Mouse (Mus musculus): Measurements from ENCODE around the gene Tmc5.

Tmc5 gene

GRCm38 (mm10) chr7:118597201-118597600 lies at the start of gene Tmc5:
Gene Tmc5 (plus strand): TSS chr7:118597297.
- peak; percentile 86 for DNase-seq

DNA sequence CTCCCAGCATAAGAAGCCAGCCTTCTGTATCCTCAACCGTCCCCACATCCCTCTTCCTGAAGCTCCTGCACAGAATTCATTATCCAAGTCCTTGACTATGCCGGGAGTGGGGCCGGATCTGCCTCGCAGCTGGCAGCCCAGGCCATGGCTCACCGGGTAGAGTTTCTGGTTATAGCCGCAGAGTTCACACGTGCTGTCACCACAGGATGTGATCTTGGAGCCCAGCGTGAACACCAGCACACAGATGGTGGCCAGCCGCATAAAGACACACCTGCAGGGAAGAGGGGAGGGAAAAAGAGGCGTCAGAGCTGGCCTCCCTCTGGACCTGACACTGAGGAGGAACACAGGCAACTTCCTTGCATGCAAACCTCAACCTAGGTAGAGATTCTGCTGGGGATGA lies 49.6 kb upstream of the Tmc5 start:
- DNase-seq = peak; percentile 53

DNA sequence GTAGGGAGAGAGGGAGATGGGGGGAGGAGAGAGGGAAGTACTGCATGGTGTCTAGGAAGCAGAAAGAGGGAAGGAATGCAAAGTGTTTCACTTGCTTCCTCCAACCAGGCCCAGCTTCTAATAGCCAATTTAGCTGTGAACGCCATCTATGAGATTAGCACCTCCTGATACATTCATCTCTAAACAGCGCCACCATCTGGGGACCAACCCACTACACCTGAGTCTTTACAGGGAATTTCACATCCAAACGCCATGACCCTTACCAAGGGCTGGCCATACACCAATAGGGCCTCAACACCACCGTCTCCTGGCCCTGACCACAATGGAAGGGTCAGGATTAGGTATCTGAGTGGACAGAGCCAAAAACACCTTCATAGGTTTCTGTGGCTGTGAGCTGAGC lies 43.2 kb upstream of the Tmc5 start:
- peak; percentile 27 for DNase-seq

DNA sequence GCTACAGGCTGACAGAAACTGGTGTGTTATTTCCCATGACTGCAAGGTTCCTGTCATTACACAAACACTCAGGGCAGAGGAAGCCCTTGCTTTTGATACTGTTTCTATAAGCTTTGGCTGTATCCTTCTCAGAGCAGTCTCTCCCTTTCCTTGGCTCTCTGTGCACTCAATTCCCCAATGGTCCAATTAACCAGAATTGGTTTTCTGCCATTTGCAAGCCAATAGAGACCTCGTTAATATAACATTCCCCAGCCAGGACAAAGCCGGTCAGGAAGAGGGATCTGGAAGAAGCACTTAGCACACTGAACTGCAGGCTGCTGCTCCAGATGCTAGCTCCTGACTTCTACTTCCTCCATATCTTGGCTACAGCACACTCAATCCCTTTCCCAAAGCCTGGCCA lies 42.8 kb upstream of the Tmc5 start:
- DNase-seq = no peak

DNA sequence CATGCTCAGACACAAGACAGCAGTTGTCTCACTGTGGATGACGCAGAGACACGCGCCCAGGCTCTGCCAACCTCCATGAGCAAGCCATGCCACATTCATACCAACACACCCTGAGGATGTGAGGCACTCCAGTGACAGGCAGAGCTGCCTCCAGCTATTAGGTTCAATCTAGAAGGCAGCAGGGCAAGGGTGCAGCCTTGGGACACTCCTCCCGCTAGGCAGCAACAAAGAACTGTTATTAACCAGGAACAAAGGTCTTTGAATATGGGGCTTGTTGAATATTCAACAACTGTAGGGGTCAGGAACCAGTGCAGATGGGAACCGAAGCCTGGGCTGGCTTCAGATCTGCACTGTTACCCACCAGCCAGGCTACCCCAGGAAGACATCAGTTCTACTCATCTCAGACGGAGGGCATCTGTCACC lies 28.0 kb upstream of the Tmc5 start:
- DNase-seq = no peak

- no peak for DNase-seq
These were observed 25.7 kb upstream of the Tmc5 start for GRCm38 (mm10) chr7:118571350-118571749.

- DNase-seq = no peak
These were observed 25.1 kb upstream of the Tmc5 start for GRCm38 (mm10) chr7:118572039-118572438.

- no peak for DNase-seq
These were observed 18.8 kb upstream of the Tmc5 start for GRCm38 (mm10) chr7:118578269-118578668.

GRCm38 (mm10) chr7:118579938-118580337 lies 17.2 kb upstream of the Tmc5 start:
- DNase-seq = no peak

DNA sequence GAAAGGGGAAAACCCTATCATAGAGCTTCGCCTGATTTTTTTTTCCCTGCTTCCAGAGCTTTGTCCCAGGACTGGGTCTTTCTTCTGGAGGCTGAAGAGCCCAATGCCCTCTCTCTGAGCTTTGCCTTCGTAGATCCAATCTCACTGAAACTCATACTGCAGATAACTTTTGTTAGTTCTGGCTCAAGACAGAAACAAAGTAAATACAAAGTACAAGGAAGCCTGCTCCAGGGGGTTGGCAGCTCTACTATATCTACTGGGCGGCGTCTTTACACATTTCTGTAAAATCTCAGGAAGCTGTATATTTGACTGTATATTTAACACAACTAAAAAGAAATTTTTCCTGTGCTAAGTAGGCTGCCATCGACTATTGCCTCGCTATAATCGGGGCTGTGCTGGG lies 13.3 kb upstream of the Tmc5 start:
- no peak for DNase-seq

GRCm38 (mm10) chr7:118584257-118584907 lies 12.7 kb upstream of the Tmc5 start, which contains the start of gene Tmc7:
Gene Tmc7 (minus strand): TSS chr7:118584736.
- peak; percentile 85 for DNase-seq

- DNase-seq = no peak
These were observed 12.2 kb upstream of the Tmc5 start for GRCm38 (mm10) chr7:118584926-118585325.

DNA sequence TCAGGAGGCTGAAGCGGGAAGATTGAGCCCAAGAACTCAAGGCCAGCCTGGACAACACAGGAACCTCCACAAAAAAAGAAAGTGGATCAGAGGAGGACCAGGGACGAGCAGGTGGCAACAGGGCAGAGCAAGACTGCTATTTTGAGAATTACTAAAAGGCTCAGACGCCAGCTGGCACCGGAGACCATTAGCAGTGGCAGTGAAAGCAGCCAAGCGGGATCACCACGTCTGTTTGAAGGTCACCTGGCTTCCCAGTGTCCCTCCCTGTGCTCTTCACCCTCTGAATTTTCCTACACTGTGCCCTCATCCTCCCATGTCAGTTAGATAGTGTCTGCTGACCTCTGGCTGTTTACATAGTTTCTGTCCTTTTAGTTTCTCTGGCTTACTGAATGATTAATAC lies 11.2 kb upstream of the Tmc5 start:
- no peak for DNase-seq

GRCm38 (mm10) chr7:118590726-118591305 lies 6.3 kb upstream of the Tmc5 start:
- DNase-seq = no peak

DNA sequence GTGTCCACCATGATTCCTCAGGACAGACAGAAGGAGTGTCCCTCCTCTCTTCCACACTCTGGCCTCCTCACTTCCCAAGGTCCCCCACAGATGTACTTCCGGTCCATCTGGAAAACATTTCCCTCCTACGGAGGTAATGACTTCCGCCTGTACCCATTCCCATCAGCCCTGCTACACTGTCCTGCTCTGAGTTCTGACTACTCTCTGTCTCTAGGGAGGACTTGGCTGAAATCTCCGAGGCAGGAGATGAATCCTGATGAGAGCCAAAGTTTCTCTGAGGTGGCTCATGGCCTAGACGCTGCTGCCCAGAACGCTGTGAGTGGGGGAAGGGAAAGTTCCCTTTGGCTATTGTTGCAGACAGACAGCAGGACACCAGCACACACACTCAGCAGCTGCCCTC lies 5.0 kb upstream of the Tmc5 start:
- DNase-seq = no peak

- DNase-seq = peak; percentile 57
These were observed 3.3 kb upstream of the Tmc5 start for GRCm38 (mm10) chr7:118593567-118594407.

- DNase-seq = no peak
These were observed 2.5 kb upstream of the Tmc5 start for GRCm38 (mm10) chr7:118594611-118595010.

DNA sequence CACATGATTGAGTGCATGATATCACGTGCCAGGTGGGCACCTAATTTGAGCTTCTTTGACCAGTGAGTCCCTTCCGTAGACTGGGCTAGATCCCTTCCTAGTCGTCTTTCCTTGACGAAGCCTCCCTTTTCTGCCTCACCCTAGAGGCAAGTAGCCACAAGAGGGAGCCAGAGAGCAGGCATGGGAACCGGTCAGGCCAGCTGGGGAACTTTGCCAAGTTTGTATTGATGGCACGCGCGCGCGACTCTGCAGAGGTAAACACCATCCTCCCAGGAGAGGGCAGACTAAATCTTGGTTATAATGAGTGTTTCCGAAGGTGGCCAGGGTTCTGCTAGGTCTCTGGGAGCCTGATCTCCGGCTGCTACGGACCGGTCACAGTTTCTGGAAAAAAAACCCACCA lies 1.9 kb upstream of the Tmc5 start:
- DNase-seq = peak; percentile 99

- DNase-seq = peak; percentile 66
These were observed 826 bp upstream of the Tmc5 start for GRCm38 (mm10) chr7:118596271-118596670.

- peak; percentile 43 for DNase-seq
These were observed 3.0 kb downstream of the Tmc5 start for GRCm38 (mm10) chr7:118599954-118600631.

- DNase-seq = no peak
These were observed 7.7 kb downstream of the Tmc5 start for GRCm38 (mm10) chr7:118604842-118605241.

- DNase-seq = no peak
These were observed 12.7 kb downstream of the Tmc5 start for GRCm38 (mm10) chr7:118609815-118610214.

- DNase-seq = no peak
These were observed 13.6 kb downstream of the Tmc5 start for GRCm38 (mm10) chr7:118610721-118611120.

All from thymus, postnatal 4 days (tissue).